In genomic region chr1:42711456-42712310, GRCm38 (mm10) we compare ENCODE assay signal across 15 mouse cellular contexts. TPM values are rescaled to one million over a fixed set of nuclear protein-coding genes. Genes with fewer than 3 reads are reported as not detected.
DNase-seq lines count a peak whose midpoint lies in the region; ATAC-seq and TF ChIP-seq lines count a peak whose summit lies in the region.
"Had no signal": no experiment of that assay in that cellular context is flagged by ENCODE, and none has a peak within 500 bp of the region (broad histone marks: within the 10 kb centered on the region; RNA-seq: fewer than 3 reads in every experiment).

No protein-coding gene starts in this region.

- WGBS in intestine, embryonic 14.5 days = 10% methylated on average over 8 of the region's 8 CpGs
- WGBS in intestine, embryonic 15.5 days = 13% methylated on average over 8 of the region's 8 CpGs
- 13% methylated on average over 8 of the region's 8 CpGs for WGBS in embryonic facial prominence, embryonic 14.5 days
- WGBS in hindbrain, embryonic 14.5 days = 12% methylated on average over 8 of the region's 8 CpGs
- 31% methylated on average over 8 of the region's 8 CpGs for WGBS in midbrain, postnatal 0 days
- WGBS in lung, adult 2 months = 15% methylated on average over 8 of the region's 8 CpGs

- H3K4me2 ChIP-seq in intestine, embryonic 14.5 days (ENCODE audit: low read length) = no peak overlapping the region
- H3K4me2 ChIP-seq in intestine, embryonic 15.5 days (replicated peaks) = no peak overlapping the region
- peak overlapping the region; percentile 86 for H3K4me2 ChIP-seq in embryonic facial prominence, embryonic 14.5 days (ENCODE audit: low read depth, low read length)
- peak overlapping the region; percentile 79 for H3K4me2 ChIP-seq in hindbrain, embryonic 14.5 days (replicated peaks)
- H3K4me2 ChIP-seq in midbrain, postnatal 0 days (ENCODE audit: low read depth, low read length, poor library complexity, severe bottlenecking) = peak overlapping the region; percentile 79
- H3K4me2 ChIP-seq: liver, embryonic 15.5 days had no signal

- TF ChIP-seq CTCF in midbrain, postnatal 0 days (IDR thresholded peaks at IDR 0.05) = no peak
- no peak for TF ChIP-seq CTCF in lung, adult 2 months (IDR thresholded peaks at IDR 0.05; ENCODE audit: insufficient read depth, low read length)

- H3K4me3 ChIP-seq in intestine, embryonic 14.5 days (ENCODE audit: low read depth, low read length) = no peak overlapping the region
- H3K4me3 ChIP-seq in intestine, embryonic 15.5 days (replicated peaks) = no peak overlapping the region
- peak overlapping the region; percentile 41 for H3K4me3 ChIP-seq in embryonic facial prominence, embryonic 14.5 days (ENCODE audit: low read depth, low read length)
- H3K4me3 ChIP-seq in hindbrain, embryonic 14.5 days (replicated peaks; ENCODE audit: low read length) = peak overlapping the region; percentile 47
- peak overlapping the region; percentile 19; the same call in 1 of the 2 replicates for H3K4me3 ChIP-seq in midbrain, postnatal 0 days (ENCODE audit: low read depth, low read length)
- H3K4me3 ChIP-seq in lung, adult 2 months (replicated peaks; ENCODE audit: extremely low read depth, low read depth, low read length) = no peak overlapping the region
- H3K4me3 ChIP-seq: liver, embryonic 15.5 days had no signal

- H3K9me3 ChIP-seq in intestine, embryonic 14.5 days (ENCODE audit: control insufficient read depth, low read length) = no peaks in the 10 kb centered on the region
- H3K9me3 ChIP-seq in intestine, embryonic 15.5 days = no peaks in the 10 kb centered on the region
- no peaks in the 10 kb centered on the region for H3K9me3 ChIP-seq in embryonic facial prominence, embryonic 14.5 days (ENCODE audit: control insufficient read depth, low read length)
- H3K9me3 ChIP-seq in hindbrain, embryonic 14.5 days (ENCODE audit: control insufficient read depth, low read length) = no peaks in the 10 kb centered on the region
- no peaks in the 10 kb centered on the region for H3K9me3 ChIP-seq in midbrain, postnatal 0 days (ENCODE audit: low read length)
- H3K9me3 ChIP-seq: liver, embryonic 15.5 days had no signal

- no peaks in the 10 kb centered on the region for H3K36me3 ChIP-seq in intestine, embryonic 14.5 days (ENCODE audit: control insufficient read depth, insufficient read depth, low read length)
- H3K36me3 ChIP-seq in intestine, embryonic 15.5 days = no peaks in the 10 kb centered on the region
- H3K36me3 ChIP-seq in embryonic facial prominence, embryonic 14.5 days (ENCODE audit: control insufficient read depth, insufficient read depth, low read length) = no peaks in the 10 kb centered on the region
- H3K36me3 ChIP-seq in hindbrain, embryonic 14.5 days (replicated peaks; ENCODE audit: control insufficient read depth, insufficient read depth) = no peaks in the 10 kb centered on the region
- no peaks in the 10 kb centered on the region for H3K36me3 ChIP-seq in midbrain, postnatal 0 days (ENCODE audit: insufficient read depth, low read length)
- H3K36me3 ChIP-seq: liver, embryonic 15.5 days had no signal

- peak; percentile 52 for DNase-seq in intestine, embryonic 14.5 days (ENCODE audit: low spot score)
- no peak for DNase-seq in embryonic facial prominence, embryonic 14.5 days (ENCODE audit: low spot score)
- no peak for DNase-seq in hindbrain, embryonic 14.5 days (ENCODE audit: low spot score)
- no peak for DNase-seq in midbrain, postnatal 0 days (ENCODE audit: low spot score)
- no peak for DNase-seq in gastrocnemius, postnatal 25 days
- no peak for DNase-seq in adrenal gland, postnatal 14 days
- no peak for DNase-seq in lung, adult 2 months
- DNase-seq: cerebellum, adult 11 months; gastrocnemius, postnatal 10 days; heart, postnatal 14 days; thymus, postnatal 4 days had no signal

- H3K27me3 ChIP-seq in intestine, embryonic 14.5 days (replicated peaks; ENCODE audit: control insufficient read depth, insufficient read depth, low read length) = peaks cover 98% of the 10 kb centered on the region
- peaks cover 84% of the 10 kb centered on the region for H3K27me3 ChIP-seq in intestine, embryonic 15.5 days (replicated peaks)
- peaks cover 91% of the 10 kb centered on the region for H3K27me3 ChIP-seq in embryonic facial prominence, embryonic 14.5 days (replicated peaks; ENCODE audit: control insufficient read depth, insufficient read depth, low read length)
- H3K27me3 ChIP-seq in hindbrain, embryonic 14.5 days (ENCODE audit: control insufficient read depth, insufficient read depth, low read length) = no peaks in the 10 kb centered on the region
- 0 out of 2 replicates have a peak, but pooled peaks cover 4% of the 10 kb centered on the region for H3K27me3 ChIP-seq in midbrain, postnatal 0 days (ENCODE audit: insufficient read depth, low read length)

- no peak overlapping the region for H3K27ac ChIP-seq in intestine, embryonic 14.5 days (ENCODE audit: low read depth)
- H3K27ac ChIP-seq in intestine, embryonic 15.5 days = no peak overlapping the region
- peak overlapping the region; percentile 28; the same call in 1 of the 2 replicates for H3K27ac ChIP-seq in embryonic facial prominence, embryonic 14.5 days (replicated peaks; ENCODE audit: low read depth, low read length)
- H3K27ac ChIP-seq in hindbrain, embryonic 14.5 days = peak overlapping the region; percentile 51; the same call in 1 of the 2 replicates
- peak overlapping the region; percentile 40; the same call in 1 of the 2 replicates for H3K27ac ChIP-seq in midbrain, postnatal 0 days (ENCODE audit: low read depth, low read length)
- H3K27ac ChIP-seq: liver, embryonic 15.5 days had no signal

- no peak for TF ChIP-seq POLR2A in lung, adult 2 months (IDR thresholded peaks at IDR 0.05; ENCODE audit: borderline replicate concordance, extremely low read depth, low read depth, low read length)

- 0 out of 2 replicates have a peak, but pooled peaks cover 3% of the 10 kb centered on the region for H3K4me1 ChIP-seq in intestine, embryonic 14.5 days (replicated peaks; ENCODE audit: control insufficient read depth, insufficient read depth, low read length)
- H3K4me1 ChIP-seq in intestine, embryonic 15.5 days (replicated peaks) = peaks cover 14% of the 10 kb centered on the region
- 0 out of 2 replicates have a peak, but pooled peaks cover 3% of the 10 kb centered on the region for H3K4me1 ChIP-seq in embryonic facial prominence, embryonic 14.5 days (ENCODE audit: control insufficient read depth, insufficient read depth, low read length)
- peaks cover 36% of the 10 kb centered on the region for H3K4me1 ChIP-seq in hindbrain, embryonic 14.5 days (replicated peaks; ENCODE audit: control insufficient read depth, insufficient read depth, low read length)
- peaks cover 13% of the 10 kb centered on the region; the same call in 1 of the 2 replicates for H3K4me1 ChIP-seq in midbrain, postnatal 0 days (ENCODE audit: insufficient read depth, low read length)
- H3K4me1 ChIP-seq in lung, adult 2 months (ENCODE audit: control insufficient read depth, insufficient read depth, low read length) = peaks cover 5% of the 10 kb centered on the region; the same call in 1 of the 2 replicates
- H3K4me1 ChIP-seq: liver, embryonic 15.5 days had no signal

- no peak for ATAC-seq in intestine, embryonic 14.5 days (replicated peaks; ENCODE audit: low FRiP score, low TSS enrichment, low read depth)
- no peak for ATAC-seq in intestine, embryonic 15.5 days
- no peak for ATAC-seq in embryonic facial prominence, embryonic 14.5 days (ENCODE audit: low read depth)
- no peak for ATAC-seq in hindbrain, embryonic 14.5 days (ENCODE audit: low FRiP score)
- ATAC-seq in midbrain, postnatal 0 days (ENCODE audit: low FRiP score) = no peak

- H3K9ac ChIP-seq in intestine, embryonic 14.5 days (ENCODE audit: low read length) = no peak overlapping the region
- no peak overlapping the region for H3K9ac ChIP-seq in intestine, embryonic 15.5 days
- H3K9ac ChIP-seq in embryonic facial prominence, embryonic 14.5 days (ENCODE audit: low read depth, low read length) = peak overlapping the region; percentile 73
- H3K9ac ChIP-seq in hindbrain, embryonic 14.5 days = peak overlapping the region; percentile 74
- peak overlapping the region; percentile 42; the same call in 1 of the 2 replicates for H3K9ac ChIP-seq in midbrain, postnatal 0 days (replicated peaks; ENCODE audit: low read length, poor library complexity, severe bottlenecking)
- H3K9ac ChIP-seq: liver, embryonic 15.5 days had no signal

RNA-seq across cellular contexts. Expression of gene Pou3f3, which starts 16.1 kb away (rescaled TPM):
- polyA plus RNA-seq in intestine, embryonic 14.5 days (2014; fragmentation: Nextera tagmentation; extraction: Ambion mirVana) = 0.24 and 0.28 TPM in 2 replicates
- polyA plus RNA-seq in intestine, embryonic 15.5 days (2015; fragmentation: Nextera tagmentation; extraction: Ambion mirVana) = 0.33 and 0.35 TPM in 2 replicates
- 2.9 and 3.4 TPM in 2 replicates for polyA plus RNA-seq in embryonic facial prominence, embryonic 14.5 days (2014; fragmentation: Nextera tagmentation; extraction: Ambion mirVana)
- polyA plus RNA-seq in hindbrain, embryonic 14.5 days (2014; fragmentation: Nextera tagmentation; extraction: Ambion mirVana) = 10.6 and 11.5 TPM in 2 replicates
- total RNA-seq in midbrain, postnatal 0 days (2014; rRNA removed) = 45.2 and 48.4 TPM in 2 replicates
- polyA plus RNA-seq in midbrain, postnatal 0 days (2015; fragmentation: Nextera tagmentation; extraction: Ambion mirVana) = 11.5 and 12.0 TPM in 2 replicates
- total RNA-seq in gastrocnemius, postnatal 25 days (2021) = not detected
- total RNA-seq in adrenal gland, postnatal 14 days (2021) = 0.04 and 0.08 TPM in 2 replicates
- polyA plus RNA-seq in lung, adult 2 months (2012; rRNA removed) = 0.06 and 0.07 TPM in 2 replicates
- total RNA-seq: adrenal gland, adult 18-20 months; heart, postnatal 14 days; MEL had no signal

Comparison
In these comparisons a context has a peak if more than half of its experiments do, and no peak if none do; other contexts are left out.
1. H3K27ac ChIP-seq: peak in embryonic facial prominence, embryonic 14.5 days (single experiment), hindbrain, embryonic 14.5 days (single experiment) and midbrain, postnatal 0 days (single experiment); none in intestine, embryonic 14.5 days (single experiment) and intestine, embryonic 15.5 days (single experiment).
2. H3K4me2 ChIP-seq: peak in embryonic facial prominence, embryonic 14.5 days (single experiment), hindbrain, embryonic 14.5 days (single experiment) and midbrain, postnatal 0 days (single experiment); none in intestine, embryonic 14.5 days (single experiment) and intestine, embryonic 15.5 days (single experiment).
3. H3K4me3 ChIP-seq: peak in embryonic facial prominence, embryonic 14.5 days (single experiment), hindbrain, embryonic 14.5 days (single experiment) and midbrain, postnatal 0 days (single experiment); none in intestine, embryonic 14.5 days (single experiment), intestine, embryonic 15.5 days (single experiment) and lung, adult 2 months (single experiment).
4. H3K9ac ChIP-seq: peak in embryonic facial prominence, embryonic 14.5 days (single experiment), hindbrain, embryonic 14.5 days (single experiment) and midbrain, postnatal 0 days (single experiment); none in intestine, embryonic 14.5 days (single experiment) and intestine, embryonic 15.5 days (single experiment).